ENCODE assay signal across 16 mouse cellular contexts in the genomic region with DNA sequence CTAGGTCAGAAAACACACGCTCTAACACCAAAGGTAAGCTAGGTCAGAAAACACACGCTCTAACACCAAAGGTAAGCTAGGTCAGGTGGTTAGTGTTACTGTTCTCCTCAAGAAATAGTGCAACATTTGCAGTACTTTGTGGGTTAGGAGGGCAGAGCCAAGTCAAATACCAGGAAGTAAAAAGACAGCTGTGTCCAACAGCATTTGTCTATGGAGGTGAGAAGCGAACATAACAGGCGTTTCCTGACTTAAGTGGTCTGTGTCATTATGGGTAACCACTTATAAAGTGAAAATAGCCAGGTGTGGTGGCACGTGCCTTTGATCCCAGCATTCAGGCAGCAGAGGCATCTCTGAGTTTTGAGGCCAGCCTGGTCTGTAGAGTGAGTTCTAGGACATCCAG. TPM values are rescaled to one million over a fixed set of nuclear protein-coding genes. Genes with fewer than 3 reads are reported as not detected.
DNase-seq lines count a peak whose midpoint lies in the region; ATAC-seq and TF ChIP-seq lines count a peak whose summit lies in the region.
"Had no signal": no experiment of that assay in that cellular context is flagged by ENCODE, and none has a peak within 500 bp of the region (broad histone marks: within the 10 kb centered on the region; RNA-seq: fewer than 3 reads in every experiment).

No protein-coding gene starts in this region.

- H3K27me3 ChIP-seq in forebrain, embryonic 14.5 days (replicated peaks; ENCODE audit: control insufficient read depth, insufficient read depth, low read length) = no peaks in the 10 kb centered on the region
- H3K27me3 ChIP-seq in forebrain, embryonic 11.5 days (ENCODE audit: control insufficient read depth, insufficient read depth, low read length) = no peaks in the 10 kb centered on the region
- no peaks in the 10 kb centered on the region for H3K27me3 ChIP-seq in heart, adult 2 months (ENCODE audit: control insufficient read depth, insufficient read depth, low read length)
- H3K27me3 ChIP-seq in heart, embryonic 12.5 days (replicated peaks) = no peaks in the 10 kb centered on the region
- H3K27me3 ChIP-seq: embryonic facial prominence, embryonic 12.5 days; embryonic facial prominence, embryonic 15.5 days; forebrain, embryonic 15.5 days; hindbrain, embryonic 12.5 days; hindbrain, embryonic 15.5 days; Patski had no signal

- ATAC-seq in forebrain, embryonic 14.5 days = no peak
- no peak for ATAC-seq in forebrain, embryonic 11.5 days (replicated peaks; ENCODE audit: low FRiP score)
- no peak for ATAC-seq in heart, embryonic 12.5 days (ENCODE audit: insufficient number of reproducible peaks, low FRiP score)
- ATAC-seq: forebrain, embryonic 15.5 days; Patski had no signal

- WGBS in forebrain, embryonic 14.5 days = 95% methylated on average over 5 of the region's 5 CpGs
- 93% methylated on average over 5 of the region's 5 CpGs for WGBS in forebrain, embryonic 11.5 days
- WGBS in heart, adult 2 months = 87% methylated on average over 5 of the region's 5 CpGs
- WGBS in heart, embryonic 12.5 days = 84% methylated on average over 5 of the region's 5 CpGs

- no peaks in the 10 kb centered on the region for H3K9me3 ChIP-seq in forebrain, embryonic 14.5 days (replicated peaks; ENCODE audit: control insufficient read depth, low read length)
- H3K9me3 ChIP-seq in forebrain, embryonic 11.5 days (ENCODE audit: control insufficient read depth, low read length) = no peaks in the 10 kb centered on the region
- H3K9me3 ChIP-seq in heart, embryonic 12.5 days (replicated peaks) = no peaks in the 10 kb centered on the region
- H3K9me3 ChIP-seq: embryonic facial prominence, embryonic 12.5 days; embryonic facial prominence, embryonic 15.5 days; forebrain, embryonic 15.5 days; G1E; heart, embryonic 10.5 days; hindbrain, embryonic 12.5 days; hindbrain, embryonic 15.5 days had no signal

- intact Hi-C loops in heart, adult 2 months (cut with DNase I) = loop anchor here (5.0 kb wide), 1 partner anchor 52 kb away; no protein-coding TSS in a partner anchor

- no peak for TF ChIP-seq CTCF in heart, adult 2 months (IDR thresholded peaks at IDR 0.05)

- H3K27ac ChIP-seq in forebrain, embryonic 14.5 days (ENCODE audit: low read depth, low read length) = no peak overlapping the region
- no peak overlapping the region for H3K27ac ChIP-seq in forebrain, embryonic 11.5 days (ENCODE audit: low read depth, low read length)
- H3K27ac ChIP-seq in heart, adult 2 months = peak overlapping the region; percentile 86; the same call in 1 of the 2 replicates
- H3K27ac ChIP-seq in heart, embryonic 12.5 days (ENCODE audit: poor library complexity, severe bottlenecking) = no peak overlapping the region
- H3K27ac ChIP-seq: embryonic facial prominence, embryonic 12.5 days; embryonic facial prominence, embryonic 15.5 days; forebrain, embryonic 15.5 days; heart, embryonic 10.5 days; hindbrain, embryonic 12.5 days; hindbrain, embryonic 15.5 days had no signal

- H3K4me1 ChIP-seq in forebrain, embryonic 14.5 days (ENCODE audit: control insufficient read depth, insufficient read depth, low read length) = no peaks in the 10 kb centered on the region
- no peaks in the 10 kb centered on the region; the same call in 1 of the 2 replicates for H3K4me1 ChIP-seq in forebrain, embryonic 11.5 days (replicated peaks; ENCODE audit: control insufficient read depth, insufficient read depth, low read length)
- H3K4me1 ChIP-seq in heart, adult 2 months (ENCODE audit: control insufficient read depth, insufficient read depth, low read length) = peaks cover 12% of the 10 kb centered on the region
- H3K4me1 ChIP-seq in heart, embryonic 12.5 days (replicated peaks) = peaks cover 28% of the 10 kb centered on the region
- H3K4me1 ChIP-seq: embryonic facial prominence, embryonic 12.5 days; forebrain, embryonic 15.5 days; hindbrain, embryonic 12.5 days; hindbrain, embryonic 15.5 days had no signal

- DNase-seq in forebrain, embryonic 14.5 days (ENCODE audit: low spot score) = peak; percentile 19
- DNase-seq in forebrain, embryonic 11.5 days (ENCODE audit: low spot score) = no peak
- DNase-seq in heart, adult 2 months = no peak
- peak; percentile 37 for DNase-seq in lung, postnatal 25 days (ENCODE audit: low spot score)
- no peak for DNase-seq in lung, postnatal 36 days
- no peak for DNase-seq in adrenal gland, adult 2 months

- no peak overlapping the region for H3K4me3 ChIP-seq in forebrain, embryonic 14.5 days (ENCODE audit: low read depth, low read length)
- no peak overlapping the region for H3K4me3 ChIP-seq in forebrain, embryonic 11.5 days (ENCODE audit: low read depth, low read length)
- H3K4me3 ChIP-seq in heart, adult 2 months = no peak overlapping the region
- no peak overlapping the region for H3K4me3 ChIP-seq in heart, embryonic 12.5 days
- H3K4me3 ChIP-seq: embryonic facial prominence, embryonic 12.5 days; embryonic facial prominence, embryonic 15.5 days; erythroblast, embryonic 14.5 days; forebrain, embryonic 15.5 days; heart, embryonic 10.5 days; hindbrain, embryonic 12.5 days; hindbrain, embryonic 15.5 days had no signal

- no peak for TF ChIP-seq POLR2A in heart, adult 2 months (IDR thresholded peaks at IDR 0.05; ENCODE audit: insufficient read depth, low read depth, low read length)

- H3K9ac ChIP-seq in forebrain, embryonic 14.5 days (ENCODE audit: low read length) = no peak overlapping the region
- no peak overlapping the region for H3K9ac ChIP-seq in forebrain, embryonic 11.5 days (ENCODE audit: low read length)
- no peak overlapping the region for H3K9ac ChIP-seq in heart, adult 2 months (ENCODE audit: low read depth, low read length)
- no peak overlapping the region for H3K9ac ChIP-seq in heart, embryonic 12.5 days
- H3K9ac ChIP-seq: embryonic facial prominence, embryonic 12.5 days; embryonic facial prominence, embryonic 15.5 days; forebrain, embryonic 15.5 days; hindbrain, embryonic 12.5 days; hindbrain, embryonic 15.5 days had no signal

- H3K36me3 ChIP-seq in forebrain, embryonic 14.5 days (ENCODE audit: control insufficient read depth, insufficient read depth, low read length) = peaks cover 72% of the 10 kb centered on the region
- peaks cover 2% of the 10 kb centered on the region; the same call in 1 of the 2 replicates for H3K36me3 ChIP-seq in forebrain, embryonic 11.5 days (ENCODE audit: control insufficient read depth, insufficient read depth, low read length)
- peaks cover 8% of the 10 kb centered on the region for H3K36me3 ChIP-seq in heart, adult 2 months (ENCODE audit: control insufficient read depth, insufficient read depth, low read length)
- H3K36me3 ChIP-seq in heart, embryonic 12.5 days = peaks cover 65% of the 10 kb centered on the region

- no peaks in the 10 kb centered on the region for H3K79me2 ChIP-seq in heart, adult 2 months (replicated peaks; ENCODE audit: control insufficient read depth, insufficient read depth, low read length)

- no peak overlapping the region for H3K4me2 ChIP-seq in forebrain, embryonic 14.5 days (ENCODE audit: low read length)
- no peak overlapping the region for H3K4me2 ChIP-seq in forebrain, embryonic 11.5 days (ENCODE audit: low read depth, low read length, severe bottlenecking)
- H3K4me2 ChIP-seq in heart, embryonic 12.5 days = no peak overlapping the region
- H3K4me2 ChIP-seq: embryonic facial prominence, embryonic 12.5 days; embryonic facial prominence, embryonic 15.5 days; forebrain, embryonic 15.5 days; hindbrain, embryonic 12.5 days; hindbrain, embryonic 15.5 days had no signal

- no peak for TF ChIP-seq EP300 in heart, adult 2 months (IDR thresholded peaks at IDR 0.05; ENCODE audit: insufficient read depth, low read depth, low read length)

RNA-seq across cellular contexts. Expression of gene Dcakd, which starts 21.5 kb away (rescaled TPM):
- 207 and 220 TPM in 2 replicates for polyA plus RNA-seq in forebrain, embryonic 14.5 days (2014; fragmentation: Nextera tagmentation; extraction: Ambion mirVana)
- 276 and 295 TPM in 2 replicates for polyA plus RNA-seq in forebrain, embryonic 11.5 days (2014; fragmentation: Nextera tagmentation; extraction: Ambion mirVana)
- 10 to 100 TPM; 69.3 to 75.0 TPM for total RNA-seq in heart, adult 2 months (2021)
- polyA plus RNA-seq in heart, adult 2 months (2012; rRNA removed) = 122 and 139 TPM in 2 replicates
- polyA plus RNA-seq in heart, embryonic 12.5 days (2016; fragmentation: Nextera tagmentation; extraction: Ambion mirVana) = 94.1 and 95.2 TPM in 2 replicates
- total RNA-seq in adrenal gland, adult 2 months (2021) = 10 to 100 TPM; 62.8 to 79.5 TPM
- 136 and 185 TPM in 2 replicates for polyA plus RNA-seq in adrenal gland, adult 2 months (2012; rRNA removed)

RNA-seq across cellular contexts. Expression of gene Nmt1, which starts 21.6 kb away (rescaled TPM):
- polyA plus RNA-seq in forebrain, embryonic 14.5 days (2014; fragmentation: Nextera tagmentation; extraction: Ambion mirVana) = 37.0 and 43.8 TPM in 2 replicates
- 53.8 and 58.6 TPM in 2 replicates for polyA plus RNA-seq in forebrain, embryonic 11.5 days (2014; fragmentation: Nextera tagmentation; extraction: Ambion mirVana)
- 10 to 100 TPM; 60.5 to 67.2 TPM for total RNA-seq in heart, adult 2 months (2021)
- 37.1 and 55.3 TPM in 2 replicates for polyA plus RNA-seq in heart, adult 2 months (2012; rRNA removed)
- polyA plus RNA-seq in heart, embryonic 12.5 days (2016; fragmentation: Nextera tagmentation; extraction: Ambion mirVana) = 46.9 and 50.4 TPM in 2 replicates
- 100 to 1,000 TPM; 106 to 112 TPM for total RNA-seq in adrenal gland, adult 2 months (2021)
- polyA plus RNA-seq in adrenal gland, adult 2 months (2012; rRNA removed) = 20.8 and 25.6 TPM in 2 replicates

RNA-seq across cellular contexts. Expression of gene Plcd3, which starts 51.8 kb away (rescaled TPM):
- 1.1 and 1.4 TPM in 2 replicates for polyA plus RNA-seq in forebrain, embryonic 14.5 days (2014; fragmentation: Nextera tagmentation; extraction: Ambion mirVana)
- polyA plus RNA-seq in forebrain, embryonic 11.5 days (2014; fragmentation: Nextera tagmentation; extraction: Ambion mirVana) = 0.69 and 0.86 TPM in 2 replicates
- 10 to 100 TPM; 13.7 to 14.0 TPM for total RNA-seq in heart, adult 2 months (2021)
- polyA plus RNA-seq in heart, adult 2 months (2012; rRNA removed) = 20.6 and 22.3 TPM in 2 replicates
- polyA plus RNA-seq in heart, embryonic 12.5 days (2016; fragmentation: Nextera tagmentation; extraction: Ambion mirVana) = 5.8 and 6.6 TPM in 2 replicates
- 10 to 100 TPM in 1 of 2 experiments, 1 to 10 TPM in 1; 6.3 to 14.3 TPM for total RNA-seq in adrenal gland, adult 2 months (2021)
- polyA plus RNA-seq in adrenal gland, adult 2 months (2012; rRNA removed) = 21.4 and 24.7 TPM in 2 replicates
- polyA plus RNA-seq: G1E had no signal

RNA-seq across cellular contexts. Expression of gene Acbd4, which starts 51.9 kb away (rescaled TPM):
- 10.4 and 11.8 TPM in 2 replicates for polyA plus RNA-seq in forebrain, embryonic 14.5 days (2014; fragmentation: Nextera tagmentation; extraction: Ambion mirVana)
- 7.8 and 8.1 TPM in 2 replicates for polyA plus RNA-seq in forebrain, embryonic 11.5 days (2014; fragmentation: Nextera tagmentation; extraction: Ambion mirVana)
- total RNA-seq in heart, adult 2 months (2021) = 10 to 100 TPM; 27.8 to 38.1 TPM
- polyA plus RNA-seq in heart, adult 2 months (2012; rRNA removed) = 27.5 and 27.8 TPM in 2 replicates
- polyA plus RNA-seq in heart, embryonic 12.5 days (2016; fragmentation: Nextera tagmentation; extraction: Ambion mirVana) = 13.5 and 13.8 TPM in 2 replicates
- 100 to 1,000 TPM in 1 of 2 experiments, 10 to 100 TPM in 1; 88.4 to 175 TPM for total RNA-seq in adrenal gland, adult 2 months (2021)
- 70.3 and 91.9 TPM in 2 replicates for polyA plus RNA-seq in adrenal gland, adult 2 months (2012; rRNA removed)

Comparison
In these comparisons a context has a peak if more than half of its experiments do, and no peak if none do; other contexts are left out.
1. DNase-seq: peak in forebrain, embryonic 14.5 days (single experiment) and lung, postnatal 25 days (single experiment); none in forebrain, embryonic 11.5 days (single experiment), heart, adult 2 months (0 of 2), lung, postnatal 36 days (single experiment) and adrenal gland, adult 2 months (single experiment).